Mouse (Mus musculus) ES-Bruce4 (cell line): ENCODE data around the gene Foxk2. TPM values are rescaled to one million over a fixed set of nuclear protein-coding genes. Genes with fewer than 3 reads are reported as not detected.
"Not testable (repeated sequence)": the region's sequence is repeated elsewhere in the genome, so short reads cannot be mapped to it uniquely, and the experiment has no call there.

Experiments used
- H3K27ac ChIP-seq: 2 replicates; pipeline ENCODE4 v1.5.1; 2012; ENCODE audit warnings: low read length, inconsistent platforms; ENCODE audit not compliant: insufficient read depth
- H3K27me3 ChIP-seq: 2 replicates; pipeline ENCODE4 v1.6.1; 2012; ENCODE audit warnings: mild to moderate bottlenecking, low read length, inconsistent platforms; ENCODE audit not compliant: control insufficient read depth, poor library complexity, insufficient read depth, severe bottlenecking
- H3K36me3 ChIP-seq: 2 replicates; pipeline ENCODE4 v1.6.1; 2012; ENCODE audit warnings: inconsistent platforms, mild to moderate bottlenecking, low read length, moderate library complexity; ENCODE audit not compliant: control insufficient read depth, poor library complexity, insufficient read depth, severe bottlenecking
- H3K4me1 ChIP-seq: one replicate; pipeline ENCODE4 v1.8.1; 2011; ENCODE audit warnings: low read length; ENCODE audit not compliant: control insufficient read depth, insufficient read depth
- H3K4me3 ChIP-seq: 2 replicates; pipeline ENCODE4 v1.5.1; 2011; ENCODE audit warnings: low read depth, mild to moderate bottlenecking, low read length
- H3K9ac ChIP-seq: 2 replicates; pipeline ENCODE4 v1.6.1; 2012; ENCODE audit warnings: low read depth, mild to moderate bottlenecking, inconsistent platforms; ENCODE audit not compliant: poor library complexity, severe bottlenecking
- H3K9me3 ChIP-seq: replicated peaks from 2 replicates; pipeline ENCODE4 v1.6.1; 2012; ENCODE audit warnings: mild to moderate bottlenecking, low read length, inconsistent platforms; ENCODE audit not compliant: control insufficient read depth, poor library complexity, insufficient read depth, severe bottlenecking
- CTCF ChIP-seq: IDR thresholded peaks from one replicate; pipeline ENCODE4 v1.8.1; 2011; ENCODE audit warnings: low read depth, low read length
- EP300 ChIP-seq: IDR thresholded peaks from 2 replicates; pipeline ENCODE4 v1.6.1; 2011; ENCODE audit warnings: low read depth, low read length; ENCODE audit not compliant: insufficient read depth
- POLR2A ChIP-seq: IDR thresholded peaks from one replicate; pipeline ENCODE4 v1.8.1; 2011; ENCODE audit warnings: low read length; ENCODE audit not compliant: insufficient read depth
- polyA plus RNA-seq: library from polyadenylated mRNA; stranded (reverse); fragments of >200 nt; gene quantifications from 2 replicates; pipeline ENCODE4 v1.2.4, GENCODE M21; 2011; ENCODE audit warnings: low read depth; ENCODE audit not compliant: missing spikeins, insufficient read depth, insufficient read length

The Foxk2 gene
- polyA plus RNA-seq, 1 experiment = 68.1 TPM

- no peaks in the 10 kb centered on the region for H3K27me3 ChIP-seq
- H3K36me3 ChIP-seq = peaks cover 14% of the 10 kb centered on the region
- H3K4me1 ChIP-seq = no peaks in the 10 kb centered on the region
- no peak overlapping the region for H3K4me3 ChIP-seq
- TF ChIP-seq POLR2A (no peak), EP300 (no peak), CTCF (no peak)
- H3K9me3 ChIP-seq = no peaks in the 10 kb centered on the region
- H3K9ac ChIP-seq = no peak overlapping the region
- H3K27ac ChIP-seq = no peak overlapping the region
Observed at GRCm38 (mm10) chr11:121347036-121347435, 87.2 kb downstream of the Foxk2 start.

- no peak overlapping the region for H3K27ac ChIP-seq
- no peaks in the 10 kb centered on the region for H3K4me1 ChIP-seq
- no peak overlapping the region for H3K9ac ChIP-seq
- no peaks in the 10 kb centered on the region for H3K9me3 ChIP-seq
- H3K4me3 ChIP-seq = no peak overlapping the region
- TF ChIP-seq EP300 (no peak), CTCF (no peak), POLR2A (no peak)
- H3K27me3 ChIP-seq = no peaks in the 10 kb centered on the region
- H3K36me3 ChIP-seq = peaks cover 14% of the 10 kb centered on the region
Observed at GRCm38 (mm10) chr11:121348166-121348565, 88.4 kb downstream of the Foxk2 start.

- H3K36me3 ChIP-seq = peaks cover 14% of the 10 kb centered on the region
- H3K4me1 ChIP-seq, H3K4me3 ChIP-seq, H3K9me3 ChIP-seq, H3K27ac ChIP-seq, H3K9ac ChIP-seq, H3K27me3 ChIP-seq: not testable (repeated sequence)
Observed at GRCm38 (mm10) chr11:121348727-121349126, 88.9 kb downstream of the Foxk2 start.

- peak overlapping the region; percentile 88 for H3K9ac ChIP-seq
- no peak overlapping the region for H3K27ac ChIP-seq
- peaks cover 4% of the 10 kb centered on the region for H3K36me3 ChIP-seq
- peak overlapping the region; percentile 82 for H3K4me3 ChIP-seq
- H3K27me3 ChIP-seq = no peaks in the 10 kb centered on the region
- no peak for TF ChIP-seq EP300
- no peak for TF ChIP-seq POLR2A
- no peak for TF ChIP-seq CTCF
- H3K9me3 ChIP-seq = no peaks in the 10 kb centered on the region
- H3K4me1 ChIP-seq = no peaks in the 10 kb centered on the region
Observed at GRCm38 (mm10) chr11:121353326-121354090, 93.7 kb downstream of the Foxk2 start.

- Histone ChIP-seq H3K27ac (no peak within 1 kb of the TSS), H3K9ac (peak within 1 kb of the TSS; percentile 88), H3K4me1 (no peaks in the 10 kb centered on the region), H3K4me3 (peak within 1 kb of the TSS; percentile 82), H3K36me3 (no peaks in the 10 kb centered on the region), H3K27me3 (no peaks in the 10 kb centered on the region), H3K9me3 (no peaks in the 10 kb centered on the region)
- TF ChIP-seq CTCF (no peak), POLR2A (peak; percentile 16)
Observed at GRCm38 (mm10) chr11:121354091-121354707, 94.4 kb downstream of the Foxk2 start, which contains the start of gene Wdr45b. Wdr45b (minus strand) TSS chr11:121354445.

Other genes with a start within 250 kb of the Foxk2 start
- gene Cd7, start 220.6 kb upstream of the Foxk2 start, polyA plus RNA-seq = not detected in 2 replicates
- gene Sectm1b, start 196.4 kb upstream of the Foxk2 start, polyA plus RNA-seq = not detected in 2 replicates
- not detected in 2 replicates for gene Sectm1a, start 178.8 kb upstream of the Foxk2 start, polyA plus RNA-seq
- 0.44 TPM in 1 of 2 replicates, not detected in the other for gene Tex19.2, start 141.3 kb upstream of the Foxk2 start, polyA plus RNA-seq
- gene Tex19.1, start 113.8 kb upstream of the Foxk2 start, polyA plus RNA-seq = 25.5 and 29.9 TPM in 2 replicates
- not detected in 2 replicates for gene Uts2r, start 99.7 kb upstream of the Foxk2 start, polyA plus RNA-seq
- gene Hexdc, start 55.6 kb upstream of the Foxk2 start, polyA plus RNA-seq = 7.0 and 8.2 TPM in 2 replicates
- 8.5 and 8.8 TPM in 2 replicates for gene Ogfod3, start 55.3 kb upstream of the Foxk2 start, polyA plus RNA-seq
- 14.7 and 15.9 TPM in 2 replicates for gene Cybc1, start 30.7 kb upstream of the Foxk2 start, polyA plus RNA-seq
- gene Narf, start 22.7 kb upstream of the Foxk2 start, polyA plus RNA-seq = 16.0 and 20.3 TPM in 2 replicates
- gene Wdr45b, start 94.5 kb downstream of the Foxk2 start, polyA plus RNA-seq = 80.8 and 81.1 TPM in 2 replicates
- not detected in 2 replicates for gene Rab40b, start 128.3 kb downstream of the Foxk2 start, polyA plus RNA-seq
- 15.6 and 15.7 TPM in 2 replicates for gene Fn3krp, start 161.4 kb downstream of the Foxk2 start, polyA plus RNA-seq
- 0.79 and 1.3 TPM in 2 replicates for gene Fn3k, start 174.9 kb downstream of the Foxk2 start, polyA plus RNA-seq
- 43.0 and 49.7 TPM in 2 replicates for gene Tbcd, start 192.0 kb downstream of the Foxk2 start, polyA plus RNA-seq